Mouse (Mus musculus): ENCODE measurements around the gene Sdk1. TPM values are rescaled to one million over a fixed set of nuclear protein-coding genes. Genes with fewer than 3 reads are reported as not detected.
A peak's percentile ranks its signal among the peaks of the same experiment; 100 is the strongest.

The Sdk1 gene
- polyA plus RNA-seq, 1 experiment from 2014 or later, result 1.7 TPM

DNA sequence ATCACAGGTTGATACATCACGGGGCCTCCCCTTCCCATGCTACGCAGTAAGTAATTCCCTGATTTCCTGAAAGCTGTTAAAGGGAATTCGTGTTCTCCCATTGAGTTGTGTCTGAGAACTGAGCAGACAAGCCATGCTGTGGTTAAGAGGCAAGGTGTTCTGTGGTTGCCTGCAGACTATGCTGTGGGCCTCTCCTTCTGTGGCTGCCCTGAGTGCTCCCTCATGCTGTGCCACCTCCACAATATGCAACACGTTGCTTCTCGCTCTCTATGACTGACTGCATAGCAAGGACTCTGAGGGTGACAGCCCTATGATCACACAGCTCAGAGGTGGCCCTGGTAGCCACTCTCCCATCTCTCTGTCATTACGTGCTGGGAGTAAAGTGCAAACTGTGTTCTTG is 797.9 kb downstream of the Sdk1 start:
- Histone ChIP-seq H3K9me3 (ENCODE audit: control insufficient read depth, low read length) (no peaks in the 10 kb centered on the region), H3K27me3 (replicated peaks; ENCODE audit: control insufficient read depth, insufficient read depth, low read length) (no peaks in the 10 kb centered on the region), H3K27ac (ENCODE audit: low read length) (no peak overlapping the region), H3K36me3 (ENCODE audit: control insufficient read depth, insufficient read depth, low read length) (no peaks in the 10 kb centered on the region), H3K4me3 (ENCODE audit: low read length) (no peak overlapping the region), H3K4me2 (ENCODE audit: low read depth, low read length) (no peak overlapping the region), H3K9ac (ENCODE audit: low read depth, low read length) (no peak overlapping the region), H3K4me1 (ENCODE audit: control insufficient read depth, insufficient read depth, low read length) (no peaks in the 10 kb centered on the region)
- no peak for ATAC-seq
- WGBS, result 88% methylated on average over 6 of the region's 6 CpGs

DNA sequence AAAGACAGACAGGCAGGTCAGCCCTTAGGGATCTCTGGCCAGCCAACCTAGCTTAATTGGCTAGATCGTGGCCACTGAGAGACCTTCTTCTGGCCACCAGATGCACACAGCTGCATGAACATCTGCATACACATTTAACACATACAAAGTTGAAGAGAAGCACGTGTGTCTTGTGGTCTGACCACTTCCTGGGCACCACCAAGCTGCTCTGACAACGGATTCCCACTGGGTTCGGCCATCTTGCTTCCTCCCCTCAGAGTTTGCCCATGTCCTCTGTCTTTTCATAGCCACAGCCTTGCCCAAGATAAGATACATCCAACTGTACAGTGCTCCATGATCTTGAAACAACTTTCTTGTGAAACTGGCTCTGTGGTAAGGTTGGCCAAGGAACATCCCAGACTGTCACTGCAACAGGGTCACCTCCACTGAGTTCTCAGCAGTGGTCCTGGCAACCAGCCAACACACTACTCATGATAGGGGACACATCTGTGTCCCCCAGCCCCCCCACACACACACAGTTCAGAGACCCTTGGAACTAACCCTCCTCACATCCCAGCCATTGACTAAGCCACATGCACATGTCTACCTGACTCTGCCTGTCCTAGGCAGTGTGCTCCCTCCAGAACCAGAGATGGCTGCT is 798.7 kb downstream of the Sdk1 start:
- Histone ChIP-seq H3K27me3 (replicated peaks; ENCODE audit: control insufficient read depth, insufficient read depth, low read length) (no peaks in the 10 kb centered on the region), H3K4me1 (ENCODE audit: control insufficient read depth, insufficient read depth, low read length) (no peaks in the 10 kb centered on the region), H3K36me3 (ENCODE audit: control insufficient read depth, insufficient read depth, low read length) (no peaks in the 10 kb centered on the region), H3K4me3 (ENCODE audit: low read length) (no peak overlapping the region), H3K9me3 (ENCODE audit: control insufficient read depth, low read length) (no peaks in the 10 kb centered on the region), H3K27ac (ENCODE audit: low read length) (no peak overlapping the region), H3K4me2 (ENCODE audit: low read depth, low read length) (no peak overlapping the region), H3K9ac (ENCODE audit: low read depth, low read length) (no peak overlapping the region)
- no peak for ATAC-seq
- 83% methylated on average over 4 of the region's 4 CpGs for WGBS

GRCm38 (mm10) chr5:142041226-142041802 is 800.0 kb downstream of the Sdk1 start:
- Histone ChIP-seq H3K4me1 (ENCODE audit: control insufficient read depth, insufficient read depth, low read length) (no peaks in the 10 kb centered on the region), H3K27ac (ENCODE audit: low read length) (no peak overlapping the region), H3K4me2 (ENCODE audit: low read depth, low read length) (no peak overlapping the region), H3K4me3 (ENCODE audit: low read length) (no peak overlapping the region), H3K27me3 (replicated peaks; ENCODE audit: control insufficient read depth, insufficient read depth, low read length) (no peaks in the 10 kb centered on the region), H3K9ac (ENCODE audit: low read depth, low read length) (no peak overlapping the region), H3K9me3 (ENCODE audit: control insufficient read depth, low read length) (no peaks in the 10 kb centered on the region), H3K36me3 (ENCODE audit: control insufficient read depth, insufficient read depth, low read length) (no peaks in the 10 kb centered on the region)
- ATAC-seq, result no peak
- 40% methylated on average over 8 of the region's 8 CpGs for WGBS

GRCm38 (mm10) chr5:142061781-142062180 is 820.5 kb downstream of the Sdk1 start:
- Histone ChIP-seq H3K27ac (ENCODE audit: low read length) (no peak overlapping the region), H3K4me2 (ENCODE audit: low read depth, low read length) (no peak overlapping the region), H3K36me3 (ENCODE audit: control insufficient read depth, insufficient read depth, low read length) (no peaks in the 10 kb centered on the region), H3K27me3 (replicated peaks; ENCODE audit: control insufficient read depth, insufficient read depth, low read length) (no peaks in the 10 kb centered on the region), H3K9ac (ENCODE audit: low read depth, low read length) (no peak overlapping the region), H3K9me3 (ENCODE audit: control insufficient read depth, low read length) (no peaks in the 10 kb centered on the region), H3K4me1 (ENCODE audit: control insufficient read depth, insufficient read depth, low read length) (no peaks in the 10 kb centered on the region), H3K4me3 (ENCODE audit: low read length) (no peak overlapping the region)
- no peak for ATAC-seq
- 89% methylated on average over 4 of the region's 4 CpGs for WGBS

GRCm38 (mm10) chr5:142071322-142071721 is 830.0 kb downstream of the Sdk1 start:
- 95% methylated on average over 3 of the region's 3 CpGs for WGBS
- Histone ChIP-seq H3K4me3 (ENCODE audit: low read length) (no peak overlapping the region), H3K36me3 (ENCODE audit: control insufficient read depth, insufficient read depth, low read length) (no peaks in the 10 kb centered on the region), H3K9ac (ENCODE audit: low read depth, low read length) (no peak overlapping the region), H3K27ac (ENCODE audit: low read length) (no peak overlapping the region), H3K27me3 (replicated peaks; ENCODE audit: control insufficient read depth, insufficient read depth, low read length) (no peaks in the 10 kb centered on the region), H3K4me1 (ENCODE audit: control insufficient read depth, insufficient read depth, low read length) (no peaks in the 10 kb centered on the region), H3K9me3 (ENCODE audit: control insufficient read depth, low read length) (0 out of 2 replicates have a peak, but pooled peaks cover 3% of the 10 kb centered on the region), H3K4me2 (ENCODE audit: low read depth, low read length) (no peak overlapping the region)
- ATAC-seq, result no peak

- WGBS, result 89% methylated on average over 3 of the region's 3 CpGs
These were observed 832.6 kb downstream of the Sdk1 start for GRCm38 (mm10) chr5:142073901-142074300.

DNA sequence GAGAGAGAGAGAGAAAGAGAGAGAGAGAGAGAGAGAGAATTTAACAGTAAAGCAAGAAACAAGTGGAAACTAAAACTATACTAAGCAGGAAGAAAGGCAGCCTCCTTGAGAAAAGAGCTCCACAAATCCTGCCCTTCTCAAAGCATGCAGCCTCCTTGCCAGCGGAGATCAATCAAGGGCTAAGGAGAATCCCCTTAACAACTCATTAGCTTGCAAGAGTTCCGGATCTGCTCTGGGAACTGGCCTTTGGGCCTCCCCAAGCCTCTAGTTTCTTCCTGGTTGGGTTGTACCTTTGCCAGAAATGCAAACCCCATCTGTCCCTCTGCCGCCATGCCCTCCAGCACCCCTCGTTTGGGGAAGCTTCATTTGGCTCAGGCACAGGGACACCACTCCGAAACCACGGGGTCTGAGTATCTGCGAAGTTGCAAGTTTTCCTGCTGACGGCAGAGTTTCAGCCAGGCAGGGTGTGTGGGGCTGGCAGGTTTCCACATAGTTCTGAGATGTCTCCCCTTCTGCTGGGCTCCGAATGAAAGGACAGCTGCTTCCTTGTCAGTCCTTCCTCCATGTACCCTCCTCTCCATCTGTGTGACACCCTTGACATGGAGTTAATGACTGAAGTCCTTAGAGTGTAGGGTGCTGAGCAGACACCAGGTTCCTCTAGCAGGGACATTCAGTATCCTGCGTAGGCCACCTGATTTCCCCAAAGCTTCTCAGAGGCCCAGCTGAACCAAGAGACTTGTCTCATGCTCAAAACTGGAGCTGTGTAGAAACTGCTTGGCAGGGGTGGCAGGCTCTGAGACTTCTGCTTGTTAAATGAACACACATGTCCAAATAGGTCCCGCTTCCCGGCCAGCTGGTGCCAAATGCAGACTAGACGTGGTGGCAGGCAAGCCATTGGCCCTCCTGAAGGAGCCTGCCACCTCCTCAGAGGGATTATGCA is 833.5 kb downstream of the Sdk1 start:
- H3K9ac ChIP-seq (ENCODE audit: low read depth, low read length), result no peak overlapping the region
- H3K27ac ChIP-seq (ENCODE audit: low read length), result peak overlapping the region; percentile 53

More at GRCm38 (mm10) chr5:142073901-142074300, 832.6 kb downstream of the Sdk1 start:
- Histone ChIP-seq H3K36me3 (ENCODE audit: control insufficient read depth, insufficient read depth, low read length) (no peaks in the 10 kb centered on the region), H3K9ac (ENCODE audit: low read depth, low read length) (no peak overlapping the region), H3K4me3 (ENCODE audit: low read length) (no peak overlapping the region), H3K9me3 (ENCODE audit: control insufficient read depth, low read length) (0 out of 2 replicates have a peak, but pooled peaks cover 3% of the 10 kb centered on the region), H3K27me3 (replicated peaks; ENCODE audit: control insufficient read depth, insufficient read depth, low read length) (no peaks in the 10 kb centered on the region), H3K27ac (ENCODE audit: low read length) (no peak overlapping the region; the same call in 1 of the 2 replicates), H3K4me1 (ENCODE audit: control insufficient read depth, insufficient read depth, low read length) (no peaks in the 10 kb centered on the region), H3K4me2 (ENCODE audit: low read depth, low read length) (no peak overlapping the region)
- no peak for ATAC-seq

GRCm38 (mm10) chr5:142080661-142081060 is 839.4 kb downstream of the Sdk1 start:
- no peak overlapping the region for H3K27ac ChIP-seq (ENCODE audit: low read length)
- no peak overlapping the region for H3K4me3 ChIP-seq (ENCODE audit: low read length)
- no peaks in the 10 kb centered on the region for H3K36me3 ChIP-seq (ENCODE audit: control insufficient read depth, insufficient read depth, low read length)
- ATAC-seq, result no peak
- H3K4me1 ChIP-seq (ENCODE audit: control insufficient read depth, insufficient read depth, low read length), result no peaks in the 10 kb centered on the region
- H3K4me2 ChIP-seq (ENCODE audit: low read depth, low read length), result no peak overlapping the region
- H3K27me3 ChIP-seq (replicated peaks; ENCODE audit: control insufficient read depth, insufficient read depth, low read length), result no peaks in the 10 kb centered on the region
- H3K9ac ChIP-seq (ENCODE audit: low read depth, low read length), result no peak overlapping the region
- no peaks in the 10 kb centered on the region for H3K9me3 ChIP-seq (ENCODE audit: control insufficient read depth, low read length)
- WGBS, result 96% methylated on average over 3 of the region's 3 CpGs

More for the DNA sequence above, 833.5 kb downstream of the Sdk1 start:
- no peak overlapping the region for H3K4me2 ChIP-seq (ENCODE audit: low read depth, low read length)
- WGBS, result 48% methylated on average over 13 of the region's 13 CpGs
- H3K36me3 ChIP-seq (ENCODE audit: control insufficient read depth, insufficient read depth, low read length), result no peaks in the 10 kb centered on the region
- H3K27me3 ChIP-seq (replicated peaks; ENCODE audit: control insufficient read depth, insufficient read depth, low read length), result no peaks in the 10 kb centered on the region
- H3K9me3 ChIP-seq (ENCODE audit: control insufficient read depth, low read length), result no peaks in the 10 kb centered on the region
- peak; percentile 56; the same call in 1 of the 2 replicates for ATAC-seq
- no peaks in the 10 kb centered on the region for H3K4me1 ChIP-seq (ENCODE audit: control insufficient read depth, insufficient read depth, low read length)
- no peak overlapping the region for H3K4me3 ChIP-seq (ENCODE audit: low read length)

GRCm38 (mm10) chr5:142081076-142081475 is 839.8 kb downstream of the Sdk1 start:
- no peak for ATAC-seq
- H3K4me2 ChIP-seq (ENCODE audit: low read depth, low read length), result no peak overlapping the region
- WGBS, result 92% methylated on average over 3 of the region's 3 CpGs
- H3K36me3 ChIP-seq (ENCODE audit: control insufficient read depth, insufficient read depth, low read length), result no peaks in the 10 kb centered on the region
- no peaks in the 10 kb centered on the region for H3K27me3 ChIP-seq (replicated peaks; ENCODE audit: control insufficient read depth, insufficient read depth, low read length)
- H3K27ac ChIP-seq (ENCODE audit: low read length), result no peak overlapping the region
- no peak overlapping the region for H3K4me3 ChIP-seq (ENCODE audit: low read length)
- H3K9ac ChIP-seq (ENCODE audit: low read depth, low read length), result no peak overlapping the region
- no peaks in the 10 kb centered on the region for H3K4me1 ChIP-seq (ENCODE audit: control insufficient read depth, insufficient read depth, low read length)
- no peaks in the 10 kb centered on the region for H3K9me3 ChIP-seq (ENCODE audit: control insufficient read depth, low read length)
